25 mouse cellular contexts compared by ENCODE assay signal in the genomic region with DNA sequence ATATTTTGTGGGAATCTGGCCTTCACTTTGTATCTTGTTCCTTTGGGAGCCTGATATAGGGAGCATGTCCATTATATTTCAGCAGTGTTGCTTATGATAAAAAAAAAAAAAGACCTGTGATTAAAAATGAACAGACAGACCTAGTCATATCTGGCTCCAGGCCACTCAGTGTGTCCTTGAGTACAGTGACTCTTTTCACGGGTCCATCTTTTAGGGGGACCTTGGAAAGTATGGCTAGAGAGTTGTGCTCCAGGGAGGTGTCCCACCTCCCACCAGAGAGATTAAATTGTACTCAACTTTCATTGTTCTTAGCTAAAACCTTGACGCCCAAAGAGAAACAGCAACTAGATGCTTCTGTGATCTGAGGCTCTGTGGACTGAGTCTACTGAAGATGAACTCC.
"Had no signal": no experiment of that assay in that cellular context is flagged by ENCODE, and none has a peak within 500 bp of the region (broad histone marks: within the 10 kb centered on the region; RNA-seq: fewer than 3 reads in every experiment).

No protein-coding gene starts in this region.

- H3K4me1 ChIP-seq: heart, embryonic 10.5 days; hindbrain, embryonic 13.5 days; hindbrain, embryonic 15.5 days; limb, embryonic 13.5 days; limb, embryonic 15.5 days; liver, embryonic 12.5 days had no signal

- H3K36me3 ChIP-seq: heart, embryonic 10.5 days; heart, embryonic 13.5 days; heart, embryonic 15.5 days; hindbrain, embryonic 13.5 days; hindbrain, embryonic 15.5 days; kidney, embryonic 15.5 days; limb, embryonic 13.5 days; limb, embryonic 15.5 days; liver, embryonic 12.5 days had no signal

- H3K4me2 ChIP-seq: heart, embryonic 13.5 days; heart, embryonic 15.5 days; hindbrain, embryonic 13.5 days; hindbrain, embryonic 15.5 days; kidney, embryonic 15.5 days; limb, embryonic 13.5 days; limb, embryonic 15.5 days; liver, embryonic 12.5 days had no signal

- ATAC-seq: hindbrain, postnatal 0 days; intestine, embryonic 16.5 days; liver, embryonic 12.5 days had no signal

- H3K9me3 ChIP-seq: heart, embryonic 10.5 days; heart, embryonic 13.5 days; heart, embryonic 15.5 days; hindbrain, embryonic 13.5 days; hindbrain, embryonic 15.5 days; kidney, embryonic 15.5 days; limb, embryonic 13.5 days; limb, embryonic 15.5 days; liver, embryonic 12.5 days had no signal

- H3K4me3 ChIP-seq: heart, embryonic 10.5 days; heart, embryonic 13.5 days; heart, embryonic 15.5 days; hindbrain, embryonic 13.5 days; hindbrain, embryonic 15.5 days; kidney, embryonic 15.5 days; limb, embryonic 13.5 days; limb, embryonic 15.5 days; liver, embryonic 12.5 days had no signal

- H3K27me3 ChIP-seq: heart, embryonic 13.5 days; heart, embryonic 15.5 days; hindbrain, embryonic 13.5 days; hindbrain, embryonic 15.5 days; kidney, embryonic 15.5 days; limb, embryonic 13.5 days; limb, embryonic 15.5 days; liver, embryonic 12.5 days had no signal

- H3K27ac ChIP-seq: heart, embryonic 10.5 days; heart, embryonic 13.5 days; heart, embryonic 15.5 days; hindbrain, embryonic 13.5 days; hindbrain, embryonic 15.5 days; hindbrain, postnatal 0 days; kidney, embryonic 15.5 days; kidney, postnatal 0 days; limb, embryonic 13.5 days; limb, embryonic 15.5 days; liver, embryonic 12.5 days had no signal

- DNase-seq: gastrocnemius, postnatal 14 days; gastrocnemius, postnatal 36 days; heart, adult 18-20 months; heart, postnatal 14 days; heart, postnatal 36 days; kidney, adult 11 months; kidney, adult 2 months; kidney, adult 9 months; kidney, postnatal 14 days; kidney, postnatal 36 days; layer of hippocampus, adult 9-11 months; layer of hippocampus, postnatal 36 days; left cerebral cortex, postnatal 4 days had no signal

- H3K9ac ChIP-seq: heart, embryonic 13.5 days; heart, embryonic 15.5 days; hindbrain, embryonic 13.5 days; hindbrain, embryonic 15.5 days; kidney, embryonic 15.5 days; limb, embryonic 13.5 days; limb, embryonic 15.5 days; liver, embryonic 12.5 days had no signal
